Mouse (Mus musculus) heart, postnatal 0 days (tissue): ENCODE results near the gene Gmeb2.
"Not testable (repeated sequence)": the region's sequence is repeated elsewhere in the genome, so short reads cannot be mapped to it uniquely, and the experiment has no call there.

Source experiments
- CTCF ChIP-seq: IDR thresholded peaks from 2 replicates; pipeline ENCODE4 v1.5.1; 2016; ENCODE audit warnings: antibody characterized with exemption, control low read depth, low read depth
- EP300 ChIP-seq: IDR thresholded peaks from 2 replicates; pipeline ENCODE4 v1.6.1; 2016; ENCODE audit warnings: antibody characterized with exemption, low read depth

GRCm38 (mm10) chr2:181287958-181288350 is at the start of gene Gmeb2:
- not testable (repeated sequence) for TF ChIP-seq EP300
- TF ChIP-seq CTCF, result peak; percentile 24; the same call in 1 of the 2 replicates
